Mouse (Mus musculus): Measurements from ENCODE around the gene Ephb2. TPM values are rescaled to one million over a fixed set of nuclear protein-coding genes. Genes with fewer than 3 reads are reported as not detected.

The Ephb2 gene
- 21.7 TPM for polyA plus RNA-seq (2012; fragmentation: generic; extraction: Trizol)

DNA sequence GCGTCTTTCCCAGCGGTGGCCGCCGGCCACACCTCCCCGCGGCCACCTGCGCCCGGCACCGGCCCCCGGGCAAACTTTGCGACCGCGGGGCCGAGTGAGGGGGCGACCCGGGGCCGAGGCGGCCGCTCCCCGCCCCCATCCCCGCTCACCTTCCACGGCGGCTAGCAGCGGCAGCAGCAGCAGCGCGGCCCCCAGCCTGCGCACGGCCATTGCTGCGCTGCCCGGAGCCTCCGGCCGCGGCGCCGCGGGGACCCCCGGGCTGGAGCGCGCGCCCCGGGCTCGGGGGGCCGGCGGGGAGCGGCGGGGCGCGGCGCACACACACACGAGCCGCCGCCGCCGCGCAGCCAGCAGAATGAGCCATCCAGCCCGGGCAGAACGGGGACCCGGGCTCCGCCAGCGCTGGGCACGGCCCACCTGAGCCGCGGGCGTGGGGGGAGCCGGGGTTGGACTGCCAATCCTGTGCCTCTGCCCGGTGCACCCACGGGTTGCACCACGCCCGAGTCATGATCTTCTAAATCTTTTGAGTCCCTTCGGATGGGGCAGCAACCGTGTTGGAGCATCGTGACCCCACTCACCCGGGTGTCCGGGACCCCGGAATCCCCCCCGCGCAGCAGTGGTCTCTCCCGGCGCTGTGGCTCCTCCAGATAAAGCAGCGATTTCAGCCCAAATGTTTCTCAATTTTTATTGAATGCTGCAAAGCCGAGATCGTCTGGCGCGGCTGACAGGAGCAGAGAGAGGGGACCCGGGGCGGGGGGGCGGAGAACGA lies at the start of gene Ephb2:
TSS of gene Ephb2 (minus strand) at position 368 of the 766 bp plus-strand sequence.
- H3K4me3 ChIP-seq = peak within 1 kb of the TSS; percentile 30
- H3K79me2 ChIP-seq (ENCODE audit: control insufficient read depth, insufficient read depth) = peaks cover 25% of the 10 kb centered on the region
- peak within 1 kb of the TSS; percentile 98 for H3K4me2 ChIP-seq (ENCODE audit: low read depth)
- H3K27me3 ChIP-seq (ENCODE audit: control insufficient read depth, insufficient read depth, insufficient read length) = no peaks in the 10 kb centered on the region
- TF ChIP-seq MYOD1 (IDR thresholded peaks at IDR 0.05; ENCODE audit: control insufficient read depth in 1 of 3, insufficient read length in 2 of 3, low read depth in 2 of 3) = peak in 1 of 3 experiments; percentile 1
- TF ChIP-seq POLR2AphosphoS2 (IDR thresholded peaks at IDR 0.05; ENCODE audit: insufficient read length, low read depth) = peak; percentile 37
- peak; percentile 73 for TF ChIP-seq POLR2A (IDR thresholded peaks at IDR 0.05; ENCODE audit: insufficient read length, low read depth)
- no peak for TF ChIP-seq SRF (IDR thresholded peaks at IDR 0.05; ENCODE audit: control insufficient read depth, insufficient read length, low read depth)
- peak within 1 kb of the TSS; percentile 73 for H3ac ChIP-seq (ENCODE audit: control insufficient read depth, insufficient read length)
- no peaks in the 10 kb centered on the region for H3K36me3 ChIP-seq (ENCODE audit: control insufficient read depth, insufficient read depth)

DNA sequence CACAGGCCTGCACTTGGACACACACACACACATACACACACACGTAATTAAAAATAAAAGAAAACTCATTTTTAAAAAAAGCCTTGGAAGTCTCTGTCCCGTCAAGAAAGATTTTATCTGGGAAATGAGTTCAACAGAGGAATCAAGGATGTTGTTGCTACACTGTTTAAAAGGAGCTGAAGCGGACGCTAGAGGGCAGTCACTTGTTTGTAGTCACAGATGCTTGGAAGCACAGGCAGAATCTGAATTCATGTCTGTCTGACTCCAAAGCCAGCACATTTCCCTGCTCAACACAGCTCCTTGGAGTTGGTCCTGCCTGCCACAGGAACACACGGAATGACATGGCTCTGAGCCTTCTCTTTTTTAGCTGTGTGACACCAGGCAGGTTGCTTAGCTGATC lies 42.8 kb upstream of the Ephb2 start:
- H3ac ChIP-seq (ENCODE audit: control insufficient read depth, insufficient read length) = no peak overlapping the region
- no peak overlapping the region for H3K4me2 ChIP-seq (ENCODE audit: low read depth)
- H3K27me3 ChIP-seq (ENCODE audit: control insufficient read depth, insufficient read depth, insufficient read length) = peaks cover 35% of the 10 kb centered on the region
- H3K36me3 ChIP-seq (ENCODE audit: control insufficient read depth, insufficient read depth) = no peaks in the 10 kb centered on the region
- no peaks in the 10 kb centered on the region for H3K79me2 ChIP-seq (ENCODE audit: control insufficient read depth, insufficient read depth)
- TF ChIP-seq POLR2A (IDR thresholded peaks at IDR 0.05; ENCODE audit: insufficient read length, low read depth) (no peak), MYOD1 (IDR thresholded peaks at IDR 0.05; ENCODE audit: control insufficient read depth in 1 of 3, insufficient read length in 2 of 3, low read depth in 2 of 3) (no peak), SRF (IDR thresholded peaks at IDR 0.05; ENCODE audit: control insufficient read depth, insufficient read length, low read depth) (no peak), REST (IDR thresholded peaks at IDR 0.05; ENCODE audit: insufficient read depth, insufficient read length) (no peak), CEBPB (IDR thresholded peaks at IDR 0.05; ENCODE audit: insufficient read depth, poor library complexity, severe bottlenecking) (no peak), MYOG (IDR thresholded peaks at IDR 0.05; ENCODE audit: control insufficient read depth in 1 of 3, insufficient read depth in 1 of 3, insufficient read length in 2 of 3, low read depth in 2 of 3) (no peak), E2F4 (IDR thresholded peaks at IDR 0.05; ENCODE audit: insufficient read depth) (no peak), TCF3 (IDR thresholded peaks at IDR 0.05; ENCODE audit: insufficient read length, low read depth) (no peak), TCF12 (IDR thresholded peaks at IDR 0.05; ENCODE audit: insufficient read depth, poor library complexity, severe bottlenecking) (no peak), USF1 (IDR thresholded peaks at IDR 0.05; ENCODE audit: low read depth) (no peak), MAX (IDR thresholded peaks at IDR 0.05; ENCODE audit: low read depth) (no peak), POLR2AphosphoS2 (IDR thresholded peaks at IDR 0.05; ENCODE audit: insufficient read length, low read depth) (no peak)
- no peak overlapping the region for H3K4me3 ChIP-seq

- H3K36me3 ChIP-seq (ENCODE audit: control insufficient read depth, insufficient read depth) = no peaks in the 10 kb centered on the region
- no peak overlapping the region for H3K4me2 ChIP-seq (ENCODE audit: low read depth)
- no peak overlapping the region for H3K4me3 ChIP-seq
- peaks cover 38% of the 10 kb centered on the region for H3K27me3 ChIP-seq (ENCODE audit: control insufficient read depth, insufficient read depth, insufficient read length)
- TF ChIP-seq POLR2AphosphoS2 (IDR thresholded peaks at IDR 0.05; ENCODE audit: insufficient read length, low read depth) (no peak), E2F4 (IDR thresholded peaks at IDR 0.05; ENCODE audit: insufficient read depth) (no peak), CEBPB (IDR thresholded peaks at IDR 0.05; ENCODE audit: insufficient read depth, poor library complexity, severe bottlenecking) (no peak), MYOG (IDR thresholded peaks at IDR 0.05; ENCODE audit: control insufficient read depth in 1 of 3, insufficient read depth in 1 of 3, insufficient read length in 2 of 3, low read depth in 2 of 3) (no peak), POLR2A (IDR thresholded peaks at IDR 0.05; ENCODE audit: insufficient read length, low read depth) (no peak), MAX (IDR thresholded peaks at IDR 0.05; ENCODE audit: low read depth) (no peak)
- H3ac ChIP-seq (ENCODE audit: control insufficient read depth, insufficient read length) = no peak overlapping the region
- H3K79me2 ChIP-seq (ENCODE audit: control insufficient read depth, insufficient read depth) = no peaks in the 10 kb centered on the region
These were observed 42.4 kb upstream of the Ephb2 start for GRCm38 (mm10) chr4:136878171-136878570.

- Histone ChIP-seq H3K27me3 (ENCODE audit: control insufficient read depth, insufficient read depth, insufficient read length) (peaks cover 43% of the 10 kb centered on the region), H3K4me3 (no peak overlapping the region)
- TF ChIP-seq TCF12 (IDR thresholded peaks at IDR 0.05; ENCODE audit: insufficient read depth, poor library complexity, severe bottlenecking) = no peak
These were observed 41.2 kb upstream of the Ephb2 start for GRCm38 (mm10) chr4:136876971-136877370.

GRCm38 (mm10) chr4:136875012-136875411 lies 39.2 kb upstream of the Ephb2 start:
- no peak overlapping the region for H3ac ChIP-seq (ENCODE audit: control insufficient read depth, insufficient read length)
- H3K4me2 ChIP-seq (ENCODE audit: low read depth) = no peak overlapping the region
- no peaks in the 10 kb centered on the region for H3K79me2 ChIP-seq (ENCODE audit: control insufficient read depth, insufficient read depth)
- TF ChIP-seq E2F4 (IDR thresholded peaks at IDR 0.05; ENCODE audit: insufficient read depth) = no peak
- TF ChIP-seq TCF12 (IDR thresholded peaks at IDR 0.05; ENCODE audit: insufficient read depth, poor library complexity, severe bottlenecking) = no peak
- TF ChIP-seq MYOG (IDR thresholded peaks at IDR 0.05; ENCODE audit: control insufficient read depth in 1 of 3, insufficient read depth in 1 of 3, insufficient read length in 2 of 3, low read depth in 2 of 3) = no peak
- no peak for TF ChIP-seq TCF3 (IDR thresholded peaks at IDR 0.05; ENCODE audit: insufficient read length, low read depth)
- no peak for TF ChIP-seq CEBPB (IDR thresholded peaks at IDR 0.05; ENCODE audit: insufficient read depth, poor library complexity, severe bottlenecking)
- TF ChIP-seq USF1 (IDR thresholded peaks at IDR 0.05; ENCODE audit: low read depth) = no peak
- TF ChIP-seq POLR2A (IDR thresholded peaks at IDR 0.05; ENCODE audit: insufficient read length, low read depth) = no peak
- no peak for TF ChIP-seq REST (IDR thresholded peaks at IDR 0.05; ENCODE audit: insufficient read depth, insufficient read length)
- no peak for TF ChIP-seq SRF (IDR thresholded peaks at IDR 0.05; ENCODE audit: control insufficient read depth, insufficient read length, low read depth)
- TF ChIP-seq MAX (IDR thresholded peaks at IDR 0.05; ENCODE audit: low read depth) = no peak
- TF ChIP-seq POLR2AphosphoS2 (IDR thresholded peaks at IDR 0.05; ENCODE audit: insufficient read length, low read depth) = no peak
- TF ChIP-seq MYOD1 (IDR thresholded peaks at IDR 0.05; ENCODE audit: control insufficient read depth in 1 of 3, insufficient read length in 2 of 3, low read depth in 2 of 3) = no peak
- peaks cover 36% of the 10 kb centered on the region for H3K27me3 ChIP-seq (ENCODE audit: control insufficient read depth, insufficient read depth, insufficient read length)
- no peaks in the 10 kb centered on the region for H3K36me3 ChIP-seq (ENCODE audit: control insufficient read depth, insufficient read depth)
- no peak overlapping the region for H3K4me3 ChIP-seq

More at GRCm38 (mm10) chr4:136876971-136877370, 41.2 kb upstream of the Ephb2 start:
- no peaks in the 10 kb centered on the region for H3K36me3 ChIP-seq (ENCODE audit: control insufficient read depth, insufficient read depth)
- H3ac ChIP-seq (ENCODE audit: control insufficient read depth, insufficient read length) = no peak overlapping the region
- H3K79me2 ChIP-seq (ENCODE audit: control insufficient read depth, insufficient read depth) = no peaks in the 10 kb centered on the region
- H3K4me2 ChIP-seq (ENCODE audit: low read depth) = no peak overlapping the region

Measured in myocyte (in vitro differentiated cells).